Comparison of ENCODE assay signal across 10 mouse cellular contexts in genomic region chr6:122627469-122628108, GRCm38 (mm10). TPM values are rescaled to one million over a fixed set of nuclear protein-coding genes. Genes with fewer than 3 reads are reported as not detected.
DNase-seq lines count a peak whose midpoint lies in the region; ATAC-seq and TF ChIP-seq lines count a peak whose summit lies in the region.
"Had no signal": no experiment of that assay in that cellular context is flagged by ENCODE, and none has a peak within 500 bp of the region (broad histone marks: within the 10 kb centered on the region; RNA-seq: fewer than 3 reads in every experiment).

No protein-coding gene starts in this region.

- 31% methylated on average over 20 of the region's 20 CpGs for WGBS in kidney, embryonic 14.5 days
- WGBS in embryonic facial prominence, embryonic 12.5 days, result 42% methylated on average over 20 of the region's 20 CpGs
- 28% methylated on average over 20 of the region's 20 CpGs for WGBS in intestine, postnatal 0 days
- 54% methylated on average over 20 of the region's 20 CpGs for WGBS in midbrain, postnatal 0 days

- no peak overlapping the region; the same call in 1 of the 2 replicates for H3K4me2 ChIP-seq in kidney, embryonic 14.5 days (replicated peaks; ENCODE audit: low read depth, low read length)
- peak overlapping the region; percentile 32 for H3K4me2 ChIP-seq in embryonic facial prominence, embryonic 12.5 days (replicated peaks)
- H3K4me2 ChIP-seq in intestine, postnatal 0 days (replicated peaks; ENCODE audit: low read depth), result peak overlapping the region; percentile 59
- peak overlapping the region; percentile 7; the same call in 1 of the 2 replicates for H3K4me2 ChIP-seq in midbrain, postnatal 0 days (ENCODE audit: low read depth, low read length, poor library complexity, severe bottlenecking)

- no peaks in the 10 kb centered on the region for H3K4me1 ChIP-seq in kidney, embryonic 14.5 days (ENCODE audit: control insufficient read depth, insufficient read depth, low read length)
- no peaks in the 10 kb centered on the region for H3K4me1 ChIP-seq in embryonic facial prominence, embryonic 12.5 days
- no peaks in the 10 kb centered on the region for H3K4me1 ChIP-seq in intestine, postnatal 0 days (replicated peaks; ENCODE audit: control insufficient read depth, insufficient read depth, low read length)
- no peaks in the 10 kb centered on the region for H3K4me1 ChIP-seq in midbrain, postnatal 0 days (ENCODE audit: insufficient read depth, low read length)

- DNase-seq in kidney, adult 11 months, result no peak
- DNase-seq in midbrain, postnatal 0 days (ENCODE audit: low spot score), result no peak
- no peak for DNase-seq in right cerebral cortex, postnatal 14 days
- DNase-seq in left cerebral cortex, postnatal 36 days (ENCODE audit: low spot score in 2 of 2), result no peak
- DNase-seq in thymus, postnatal 10 days (ENCODE audit: low spot score in 2 of 2), result no peak
- DNase-seq: kidney, adult 9 months had no signal

- no peak for ATAC-seq in kidney, embryonic 14.5 days (ENCODE audit: low FRiP score, low TSS enrichment)
- ATAC-seq in embryonic facial prominence, embryonic 12.5 days (ENCODE audit: insufficient number of reproducible peaks, insufficient read depth, low FRiP score, low TSS enrichment), result no peak
- ATAC-seq in intestine, postnatal 0 days, result no peak
- ATAC-seq in midbrain, postnatal 0 days (ENCODE audit: low FRiP score), result no peak

- intact Hi-C loops in left cerebral cortex, postnatal 36 days (cut with DNase I), result no loop called here

- no peaks in the 10 kb centered on the region for H3K36me3 ChIP-seq in kidney, embryonic 14.5 days (ENCODE audit: control insufficient read depth, insufficient read depth, low read length)
- no peaks in the 10 kb centered on the region for H3K36me3 ChIP-seq in embryonic facial prominence, embryonic 12.5 days
- H3K36me3 ChIP-seq in intestine, postnatal 0 days (ENCODE audit: control insufficient read depth, insufficient read depth), result no peaks in the 10 kb centered on the region
- no peaks in the 10 kb centered on the region for H3K36me3 ChIP-seq in midbrain, postnatal 0 days (ENCODE audit: insufficient read depth, low read length)

- H3K9ac ChIP-seq in kidney, embryonic 14.5 days (ENCODE audit: low read depth, low read length), result no peak overlapping the region
- H3K9ac ChIP-seq in embryonic facial prominence, embryonic 12.5 days, result no peak overlapping the region
- H3K9ac ChIP-seq in intestine, postnatal 0 days (ENCODE audit: low read depth, low read length), result no peak overlapping the region
- no peak overlapping the region for H3K9ac ChIP-seq in midbrain, postnatal 0 days (replicated peaks; ENCODE audit: low read length, poor library complexity, severe bottlenecking)

- no peaks in the 10 kb centered on the region for H3K27me3 ChIP-seq in kidney, embryonic 14.5 days (ENCODE audit: control insufficient read depth, insufficient read depth, low read length)
- H3K27me3 ChIP-seq in embryonic facial prominence, embryonic 12.5 days, result peaks cover 4% of the 10 kb centered on the region; the same call in 1 of the 2 replicates
- no peaks in the 10 kb centered on the region for H3K27me3 ChIP-seq in intestine, postnatal 0 days (replicated peaks; ENCODE audit: control insufficient read depth, insufficient read depth, low read length)
- no peaks in the 10 kb centered on the region for H3K27me3 ChIP-seq in midbrain, postnatal 0 days (ENCODE audit: insufficient read depth, low read length)

- no peaks in the 10 kb centered on the region for H3K9me3 ChIP-seq in kidney, embryonic 14.5 days (ENCODE audit: control insufficient read depth, low read length)
- no peaks in the 10 kb centered on the region for H3K9me3 ChIP-seq in embryonic facial prominence, embryonic 12.5 days
- H3K9me3 ChIP-seq in intestine, postnatal 0 days (ENCODE audit: control insufficient read depth), result no peaks in the 10 kb centered on the region
- no peaks in the 10 kb centered on the region for H3K9me3 ChIP-seq in midbrain, postnatal 0 days (ENCODE audit: low read length)

- TF ChIP-seq CTCF in intestine, postnatal 0 days (IDR thresholded peaks at IDR 0.05; ENCODE audit: low read depth), result no peak
- TF ChIP-seq CTCF in midbrain, postnatal 0 days (IDR thresholded peaks at IDR 0.05), result no peak

- H3K4me3 ChIP-seq in kidney, embryonic 14.5 days (ENCODE audit: low read length), result peak overlapping the region; percentile 7; the same call in 1 of the 2 replicates
- no peak overlapping the region for H3K4me3 ChIP-seq in embryonic facial prominence, embryonic 12.5 days
- peak overlapping the region; percentile 31; the same call in 1 of the 2 replicates for H3K4me3 ChIP-seq in intestine, postnatal 0 days (ENCODE audit: low read depth, low read length)
- no peak overlapping the region for H3K4me3 ChIP-seq in midbrain, postnatal 0 days (ENCODE audit: low read depth, low read length)
- H3K4me3 ChIP-seq: myocyte had no signal

- no peak overlapping the region for H3K27ac ChIP-seq in kidney, embryonic 14.5 days (ENCODE audit: low read depth, low read length)
- no peak overlapping the region for H3K27ac ChIP-seq in embryonic facial prominence, embryonic 12.5 days
- no peak overlapping the region for H3K27ac ChIP-seq in intestine, postnatal 0 days (ENCODE audit: low read depth, low read length)
- no peak overlapping the region for H3K27ac ChIP-seq in midbrain, postnatal 0 days (ENCODE audit: low read depth, low read length)

RNA-seq across cellular contexts. Expression of gene Dppa3, which starts 1.4 kb away (rescaled TPM):
- not detected in 2 replicates for polyA plus RNA-seq in kidney, embryonic 14.5 days (2014; fragmentation: Nextera tagmentation; extraction: Ambion mirVana)
- 0.34 TPM in 1 of 2 replicates, not detected in the other for polyA plus RNA-seq in embryonic facial prominence, embryonic 12.5 days (2016; fragmentation: Nextera tagmentation; extraction: Ambion mirVana)
- polyA plus RNA-seq in intestine, postnatal 0 days (2015; fragmentation: Nextera tagmentation; extraction: Ambion mirVana), result not detected in 2 replicates
- total RNA-seq in midbrain, postnatal 0 days (2014; rRNA removed), result not detected in 2 replicates
- polyA plus RNA-seq in midbrain, postnatal 0 days (2015; fragmentation: Nextera tagmentation; extraction: Ambion mirVana), result not detected in 2 replicates
- not detected for total RNA-seq in left cerebral cortex, postnatal 36 days (2021)
- polyA plus RNA-seq: myocyte had no signal

RNA-seq across cellular contexts. Expression of gene Gdf3, which starts 17.7 kb away (rescaled TPM):
- not detected in 2 replicates for polyA plus RNA-seq in kidney, embryonic 14.5 days (2014; fragmentation: Nextera tagmentation; extraction: Ambion mirVana)
- 0.14 TPM in 1 of 2 replicates, not detected in the other for polyA plus RNA-seq in embryonic facial prominence, embryonic 12.5 days (2016; fragmentation: Nextera tagmentation; extraction: Ambion mirVana)
- 0.07 and 0.09 TPM in 2 replicates for polyA plus RNA-seq in intestine, postnatal 0 days (2015; fragmentation: Nextera tagmentation; extraction: Ambion mirVana)
- total RNA-seq in midbrain, postnatal 0 days (2014; rRNA removed), result not detected in 2 replicates
- not detected in 2 replicates for polyA plus RNA-seq in midbrain, postnatal 0 days (2015; fragmentation: Nextera tagmentation; extraction: Ambion mirVana)
- total RNA-seq in left cerebral cortex, postnatal 36 days (2021), result not detected
- polyA plus RNA-seq: myocyte had no signal

RNA-seq across cellular contexts. Expression of gene Apobec1, which starts 25.3 kb away (rescaled TPM):
- polyA plus RNA-seq in kidney, embryonic 14.5 days (2014; fragmentation: Nextera tagmentation; extraction: Ambion mirVana), result 1.3 and 2.7 TPM in 2 replicates
- 1.7 and 2.0 TPM in 2 replicates for polyA plus RNA-seq in embryonic facial prominence, embryonic 12.5 days (2016; fragmentation: Nextera tagmentation; extraction: Ambion mirVana)
- 23.8 and 26.0 TPM in 2 replicates for polyA plus RNA-seq in intestine, postnatal 0 days (2015; fragmentation: Nextera tagmentation; extraction: Ambion mirVana)
- total RNA-seq in midbrain, postnatal 0 days (2014; rRNA removed), result 0.88 and 0.90 TPM in 2 replicates
- polyA plus RNA-seq in midbrain, postnatal 0 days (2015; fragmentation: Nextera tagmentation; extraction: Ambion mirVana), result 1.7 and 2.1 TPM in 2 replicates
- total RNA-seq in left cerebral cortex, postnatal 36 days (2021), result 1 to 10 TPM in 1 of 2 experiments, under 1 TPM in 1; 0.79 to 2.3 TPM

Comparison
In these comparisons a context has a peak if more than half of its experiments do, and no peak if none do; other contexts are left out.
1. H3K4me3 ChIP-seq: peak in kidney, embryonic 14.5 days (single experiment) and intestine, postnatal 0 days (single experiment); none in embryonic facial prominence, embryonic 12.5 days (single experiment) and midbrain, postnatal 0 days (single experiment).